Mouse (Mus musculus): Measurements from ENCODE around the gene Chchd3.

Chchd3 gene

GRCm38 (mm10) chr6:32936365-32936764, 123.7 kb downstream of the Chchd3 start:
- DNase-seq (ENCODE audit: low spot score in 2 of 2), result no peak

- no peak for DNase-seq (ENCODE audit: low spot score in 2 of 2)
Observed at GRCm38 (mm10) chr6:32935576-32935975, 124.5 kb downstream of the Chchd3 start.

- DNase-seq (ENCODE audit: low spot score in 2 of 2), result no peak
Observed at GRCm38 (mm10) chr6:32931106-32931770, 128.8 kb downstream of the Chchd3 start.

GRCm38 (mm10) chr6:32922391-32922790, 137.7 kb downstream of the Chchd3 start:
- no peak for DNase-seq (ENCODE audit: low spot score in 2 of 2)

- no peak for DNase-seq (ENCODE audit: low spot score in 2 of 2)
Observed at GRCm38 (mm10) chr6:32920091-32920490, 140.0 kb downstream of the Chchd3 start.

GRCm38 (mm10) chr6:32910692-32911091, 149.4 kb downstream of the Chchd3 start:
- no peak for DNase-seq (ENCODE audit: low spot score in 2 of 2)

GRCm38 (mm10) chr6:32899061-32899460, 161.0 kb downstream of the Chchd3 start:
- no peak for DNase-seq (ENCODE audit: low spot score in 2 of 2)

- DNase-seq (ENCODE audit: low spot score in 2 of 2), result no peak
Observed at GRCm38 (mm10) chr6:32894100-32894499, 166.0 kb downstream of the Chchd3 start.

- DNase-seq (ENCODE audit: low spot score in 2 of 2), result no peak
Observed at GRCm38 (mm10) chr6:32890726-32891125, 169.3 kb downstream of the Chchd3 start.

- DNase-seq (ENCODE audit: low spot score in 2 of 2), result no peak
Observed at GRCm38 (mm10) chr6:32888894-32889529, 171.0 kb downstream of the Chchd3 start.

GRCm38 (mm10) chr6:32878586-32878985, 181.5 kb downstream of the Chchd3 start:
- no peak for DNase-seq (ENCODE audit: low spot score in 2 of 2)

- DNase-seq (ENCODE audit: low spot score in 2 of 2), result no peak
Observed at GRCm38 (mm10) chr6:32874176-32874575, 185.9 kb downstream of the Chchd3 start.

GRCm38 (mm10) chr6:32872805-32873204, 187.3 kb downstream of the Chchd3 start:
- DNase-seq (ENCODE audit: low spot score in 2 of 2), result no peak

GRCm38 (mm10) chr6:32850960-32851359, 209.1 kb downstream of the Chchd3 start:
- DNase-seq (ENCODE audit: low spot score in 2 of 2), result no peak

GRCm38 (mm10) chr6:32848974-32849373, 211.1 kb downstream of the Chchd3 start:
- DNase-seq (ENCODE audit: low spot score in 2 of 2), result no peak

GRCm38 (mm10) chr6:32845463-32845862, 214.6 kb downstream of the Chchd3 start:
- no peak for DNase-seq (ENCODE audit: low spot score in 2 of 2)

GRCm38 (mm10) chr6:32837939-32838301, 222.1 kb downstream of the Chchd3 start:
- no peak for DNase-seq (ENCODE audit: low spot score in 2 of 2)

GRCm38 (mm10) chr6:32837165-32837938, 222.7 kb downstream of the Chchd3 start:
- no peak for DNase-seq (ENCODE audit: low spot score in 2 of 2)

- no peak for DNase-seq (ENCODE audit: low spot score in 2 of 2)
Observed at GRCm38 (mm10) chr6:32823856-32824620, 236.0 kb downstream of the Chchd3 start.

GRCm38 (mm10) chr6:32818961-32819360, 241.1 kb downstream of the Chchd3 start:
- DNase-seq (ENCODE audit: low spot score in 2 of 2), result no peak

- no peak for DNase-seq (ENCODE audit: low spot score in 2 of 2)
Observed at GRCm38 (mm10) chr6:32808796-32809195, 251.3 kb downstream of the Chchd3 start.

- no peak for DNase-seq (ENCODE audit: low spot score in 2 of 2)
Observed at GRCm38 (mm10) chr6:32807771-32808170, 252.3 kb downstream of the Chchd3 start.
